Mouse (Mus musculus): ENCODE results near the gene Wdr31.

GRCm38 (mm10) chr4:62440544-62440943, 30.2 kb downstream of the Wdr31 start:
- no peak for TF ChIP-seq CTCF (conservative IDR thresholded peaks at IDR 0.05; ENCODE audit: low read length)
- no peak for TF ChIP-seq NANOG (IDR thresholded peaks at IDR 0.05; ENCODE audit: borderline replicate concordance, low read length)
